Mouse (Mus musculus): ENCODE results near the gene Daglb. TPM values are rescaled to one million over a fixed set of nuclear protein-coding genes. Genes with fewer than 3 reads are reported as not detected.

Gene Daglb
- polyA plus RNA-seq, 1 experiment from 2014 or later = 8.4 TPM

DNA sequence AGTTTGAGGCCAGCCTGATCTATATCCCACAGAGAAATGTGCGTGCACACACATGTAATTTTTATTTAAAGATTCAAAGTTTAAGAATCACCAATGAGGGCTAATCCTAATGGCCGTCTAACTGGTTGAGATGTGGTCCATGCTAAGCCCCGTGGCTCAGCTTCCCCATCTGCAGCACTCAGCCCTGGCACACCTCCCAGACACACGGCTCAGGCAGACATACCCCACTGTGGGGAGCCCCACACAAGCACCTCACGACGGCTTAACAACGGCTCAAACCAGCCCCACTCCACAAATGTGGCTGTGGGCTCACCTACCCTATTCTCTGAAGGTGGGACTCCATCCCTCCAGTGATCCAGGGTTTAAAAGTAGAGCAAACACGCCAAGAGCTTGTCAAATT, 40.7 kb downstream of the Daglb start:
- H3K9ac ChIP-seq (ENCODE audit: low read length) = no peak overlapping the region
- 84% methylated on average over 8 of the region's 8 CpGs for WGBS
- no peak overlapping the region for H3K4me2 ChIP-seq (ENCODE audit: low read depth, low read length)
- H3K4me1 ChIP-seq (replicated peaks; ENCODE audit: control insufficient read depth, insufficient read depth, low read length) = peaks cover 3% of the 10 kb centered on the region; the same call in 1 of the 2 replicates
- H3K4me3 ChIP-seq (ENCODE audit: low read length) = no peak overlapping the region
- no peaks in the 10 kb centered on the region for H3K9me3 ChIP-seq (ENCODE audit: control insufficient read depth, low read length)
- H3K27ac ChIP-seq (ENCODE audit: low read length) = no peak overlapping the region
- ATAC-seq (ENCODE audit: low read depth) = no peak
- no peaks in the 10 kb centered on the region for H3K27me3 ChIP-seq (ENCODE audit: control insufficient read depth, insufficient read depth, low read depth, low read length)
- peaks cover 21% of the 10 kb centered on the region for H3K36me3 ChIP-seq (ENCODE audit: control insufficient read depth, insufficient read depth, low read length)

DNA sequence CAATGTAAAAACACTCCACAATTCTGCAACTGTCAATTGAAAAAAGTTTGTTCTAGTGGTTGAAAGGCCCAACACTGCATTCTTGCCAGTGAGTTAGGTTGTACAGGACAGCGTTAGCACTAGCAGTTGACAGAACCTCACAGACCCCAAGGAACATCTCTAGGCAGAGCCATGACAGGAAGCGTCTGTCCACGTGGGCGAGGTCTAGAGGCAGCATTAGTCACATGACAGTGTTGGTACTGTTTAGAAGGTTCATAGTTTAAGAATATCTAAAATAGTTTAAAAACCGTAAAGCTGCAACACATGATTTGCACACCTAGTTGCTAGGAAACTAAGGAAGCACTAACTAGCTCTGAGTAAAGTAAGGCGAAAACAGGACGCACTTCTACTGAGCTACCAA, 41.2 kb downstream of the Daglb start:
- no peak for ATAC-seq (ENCODE audit: low read depth)
- no peak overlapping the region for H3K4me2 ChIP-seq (ENCODE audit: low read depth, low read length)
- H3K27me3 ChIP-seq (ENCODE audit: control insufficient read depth, insufficient read depth, low read depth, low read length) = no peaks in the 10 kb centered on the region
- H3K27ac ChIP-seq (ENCODE audit: low read length) = no peak overlapping the region
- H3K36me3 ChIP-seq (ENCODE audit: control insufficient read depth, insufficient read depth, low read length) = peaks cover 21% of the 10 kb centered on the region
- H3K9me3 ChIP-seq (ENCODE audit: control insufficient read depth, low read length) = no peaks in the 10 kb centered on the region
- no peak overlapping the region for H3K4me3 ChIP-seq (ENCODE audit: low read length)
- H3K9ac ChIP-seq (ENCODE audit: low read length) = no peak overlapping the region
- H3K4me1 ChIP-seq (replicated peaks; ENCODE audit: control insufficient read depth, insufficient read depth, low read length) = peaks cover 3% of the 10 kb centered on the region; the same call in 1 of the 2 replicates
- WGBS = 74% methylated on average over 7 of the region's 7 CpGs

DNA sequence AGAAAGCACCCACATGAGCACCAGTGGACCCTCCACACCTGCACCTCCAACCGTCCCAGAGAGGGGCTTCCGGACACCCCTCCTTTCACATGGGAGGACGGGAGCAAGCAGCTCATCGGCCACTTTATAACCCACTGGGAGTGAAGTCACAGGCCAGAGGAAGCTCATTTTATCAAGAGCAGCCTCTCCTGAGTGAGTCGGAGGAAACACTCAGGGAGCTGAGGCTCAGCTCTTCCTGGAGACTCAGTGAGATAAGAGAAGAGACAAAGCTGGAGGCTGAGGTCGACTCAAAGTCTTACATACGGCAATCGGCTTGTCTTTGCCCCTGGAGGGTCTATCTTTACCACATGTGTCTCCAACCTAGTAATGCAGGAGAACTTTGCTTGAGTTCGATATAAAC, 44.9 kb downstream of the Daglb start:
- ATAC-seq (ENCODE audit: low read depth) = no peak
- Histone ChIP-seq H3K4me1 (replicated peaks; ENCODE audit: control insufficient read depth, insufficient read depth, low read length) (peaks cover 5% of the 10 kb centered on the region; the same call in 1 of the 2 replicates), H3K4me2 (ENCODE audit: low read depth, low read length) (no peak overlapping the region), H3K36me3 (ENCODE audit: control insufficient read depth, insufficient read depth, low read length) (peaks cover 36% of the 10 kb centered on the region), H3K27me3 (ENCODE audit: control insufficient read depth, insufficient read depth, low read depth, low read length) (no peaks in the 10 kb centered on the region), H3K9ac (ENCODE audit: low read length) (no peak overlapping the region), H3K4me3 (ENCODE audit: low read length) (no peak overlapping the region), H3K9me3 (ENCODE audit: control insufficient read depth, low read length) (no peaks in the 10 kb centered on the region), H3K27ac (ENCODE audit: low read length) (no peak overlapping the region)
- WGBS = 57% methylated on average over 9 of the region's 9 CpGs

DNA sequence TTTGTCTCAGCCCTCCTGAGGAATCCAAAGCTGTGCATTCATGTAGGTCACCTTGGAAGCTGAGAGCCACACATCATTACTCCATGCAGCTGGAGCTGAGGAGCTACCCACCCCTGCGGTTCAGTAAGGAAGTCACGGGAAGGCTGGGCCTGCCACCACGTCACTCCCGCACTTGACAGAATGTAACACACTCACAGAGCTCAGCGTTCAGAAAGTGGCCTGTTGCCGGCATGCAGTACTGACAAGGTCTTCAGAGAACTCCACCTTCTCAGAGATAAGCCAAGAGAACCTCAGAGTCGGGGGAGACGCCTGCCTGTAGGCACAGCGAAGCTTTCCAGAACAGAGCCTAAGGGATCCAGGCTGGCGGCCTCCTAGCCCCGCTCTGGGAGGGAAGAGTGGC, 45.4 kb downstream of the Daglb start:
- no peaks in the 10 kb centered on the region for H3K9me3 ChIP-seq (ENCODE audit: control insufficient read depth, low read length)
- peak; percentile 37; the same call in 1 of the 2 replicates for ATAC-seq (ENCODE audit: low read depth)
- H3K4me1 ChIP-seq (replicated peaks; ENCODE audit: control insufficient read depth, insufficient read depth, low read length) = peaks cover 5% of the 10 kb centered on the region; the same call in 1 of the 2 replicates
- H3K36me3 ChIP-seq (ENCODE audit: control insufficient read depth, insufficient read depth, low read length) = peaks cover 35% of the 10 kb centered on the region
- H3K27me3 ChIP-seq (ENCODE audit: control insufficient read depth, insufficient read depth, low read depth, low read length) = no peaks in the 10 kb centered on the region
- no peak overlapping the region for H3K27ac ChIP-seq (ENCODE audit: low read length)
- 0 out of 2 replicates have a peak overlapping the region, but pooled peaks have one; percentile 12 for H3K9ac ChIP-seq (ENCODE audit: low read length)
- 50% methylated on average over 11 of the region's 11 CpGs for WGBS
- H3K4me2 ChIP-seq (ENCODE audit: low read depth, low read length) = no peak overlapping the region
- no peak overlapping the region for H3K4me3 ChIP-seq (ENCODE audit: low read length)

DNA sequence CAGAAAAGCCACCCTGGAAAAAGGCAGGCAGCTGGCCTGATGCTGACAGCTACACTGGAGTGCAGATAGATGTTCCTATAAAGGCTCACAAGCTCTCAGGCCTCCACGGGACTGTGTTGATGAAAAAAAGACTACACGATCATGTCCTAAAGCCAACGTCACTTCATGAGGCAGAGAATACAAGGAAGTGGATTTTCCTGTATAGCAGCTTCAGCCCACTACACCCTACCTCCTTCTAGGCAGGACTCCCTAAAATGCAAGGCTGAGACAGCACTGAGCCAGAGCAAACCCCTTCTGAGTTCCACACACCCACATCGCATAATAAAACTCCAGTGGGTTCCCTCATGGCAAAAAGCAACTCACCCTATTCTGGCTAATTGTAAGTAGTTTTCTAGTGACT, 47.2 kb downstream of the Daglb start:
- 41% methylated on average over 4 of the region's 4 CpGs for WGBS
- Histone ChIP-seq H3K9me3 (ENCODE audit: control insufficient read depth, low read length) (no peaks in the 10 kb centered on the region), H3K9ac (ENCODE audit: low read length) (no peak overlapping the region), H3K4me1 (replicated peaks; ENCODE audit: control insufficient read depth, insufficient read depth, low read length) (peaks cover 5% of the 10 kb centered on the region; the same call in 1 of the 2 replicates), H3K4me3 (ENCODE audit: low read length) (no peak overlapping the region), H3K36me3 (ENCODE audit: control insufficient read depth, insufficient read depth, low read length) (peaks cover 37% of the 10 kb centered on the region), H3K4me2 (ENCODE audit: low read depth, low read length) (no peak overlapping the region), H3K27ac (ENCODE audit: low read length) (no peak overlapping the region), H3K27me3 (ENCODE audit: control insufficient read depth, insufficient read depth, low read depth, low read length) (no peaks in the 10 kb centered on the region)
- ATAC-seq (ENCODE audit: low read depth) = no peak

DNA sequence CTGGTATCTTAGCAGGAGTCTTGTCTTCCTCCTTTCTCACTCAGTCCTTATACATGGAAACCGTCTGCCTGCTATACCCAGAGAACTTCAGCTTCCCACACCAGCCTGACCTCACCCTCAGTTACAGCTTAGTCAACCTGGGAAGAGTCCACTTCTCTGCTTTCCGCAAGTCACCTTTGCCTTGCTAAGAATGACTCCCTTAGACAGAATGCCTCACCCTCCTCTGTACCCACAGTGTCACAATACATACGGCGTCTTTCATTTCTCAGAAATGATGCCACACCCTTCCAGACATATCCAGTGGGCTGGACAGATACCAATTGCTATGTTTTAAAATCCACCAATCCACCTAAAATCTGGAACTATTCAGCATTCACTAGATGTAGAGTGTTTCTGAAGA, 47.9 kb downstream of the Daglb start:
- Histone ChIP-seq H3K27me3 (ENCODE audit: control insufficient read depth, insufficient read depth, low read depth, low read length) (no peaks in the 10 kb centered on the region), H3K36me3 (ENCODE audit: control insufficient read depth, insufficient read depth, low read length) (peaks cover 35% of the 10 kb centered on the region), H3K4me3 (ENCODE audit: low read length) (no peak overlapping the region), H3K4me1 (replicated peaks; ENCODE audit: control insufficient read depth, insufficient read depth, low read length) (peaks cover 5% of the 10 kb centered on the region; the same call in 1 of the 2 replicates), H3K9ac (ENCODE audit: low read length) (no peak overlapping the region), H3K27ac (ENCODE audit: low read length) (no peak overlapping the region), H3K9me3 (ENCODE audit: control insufficient read depth, low read length) (no peaks in the 10 kb centered on the region), H3K4me2 (ENCODE audit: low read depth, low read length) (no peak overlapping the region)
- no peak for ATAC-seq (ENCODE audit: low read depth)
- WGBS = 79% methylated on average over 4 of the region's 4 CpGs

DNA sequence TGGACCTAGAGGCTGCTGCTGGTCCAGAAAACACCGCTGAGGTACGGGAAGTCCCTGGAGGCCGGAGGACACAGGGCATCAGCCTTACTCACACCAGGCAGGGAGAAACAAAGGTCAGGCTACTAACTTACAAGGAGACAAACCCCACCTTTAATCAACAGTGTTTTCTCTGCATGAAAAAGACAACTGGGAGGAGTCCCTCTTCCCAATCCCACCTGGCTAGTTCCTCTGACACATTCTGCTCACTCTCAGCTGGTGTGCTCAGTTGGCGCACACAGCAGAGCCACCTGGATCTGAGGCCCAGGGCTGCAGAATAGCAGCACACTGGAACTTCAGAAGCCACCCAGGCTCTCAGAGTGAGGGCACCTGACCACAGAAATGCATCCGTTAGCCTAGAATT, 50.5 kb downstream of the Daglb start:
- no peak for ATAC-seq (ENCODE audit: low read depth)
- H3K36me3 ChIP-seq (ENCODE audit: control insufficient read depth, insufficient read depth, low read length) = peaks cover 35% of the 10 kb centered on the region
- H3K4me3 ChIP-seq (ENCODE audit: low read length) = no peak overlapping the region
- no peaks in the 10 kb centered on the region for H3K9me3 ChIP-seq (ENCODE audit: control insufficient read depth, low read length)
- H3K9ac ChIP-seq (ENCODE audit: low read length) = no peak overlapping the region
- WGBS = 93% methylated on average over 5 of the region's 5 CpGs
- no peak overlapping the region for H3K27ac ChIP-seq (ENCODE audit: low read length)
- H3K4me2 ChIP-seq (ENCODE audit: low read depth, low read length) = no peak overlapping the region
- H3K4me1 ChIP-seq (replicated peaks; ENCODE audit: control insufficient read depth, insufficient read depth, low read length) = peaks cover 21% of the 10 kb centered on the region
- H3K27me3 ChIP-seq (ENCODE audit: control insufficient read depth, insufficient read depth, low read depth, low read length) = no peaks in the 10 kb centered on the region

DNA sequence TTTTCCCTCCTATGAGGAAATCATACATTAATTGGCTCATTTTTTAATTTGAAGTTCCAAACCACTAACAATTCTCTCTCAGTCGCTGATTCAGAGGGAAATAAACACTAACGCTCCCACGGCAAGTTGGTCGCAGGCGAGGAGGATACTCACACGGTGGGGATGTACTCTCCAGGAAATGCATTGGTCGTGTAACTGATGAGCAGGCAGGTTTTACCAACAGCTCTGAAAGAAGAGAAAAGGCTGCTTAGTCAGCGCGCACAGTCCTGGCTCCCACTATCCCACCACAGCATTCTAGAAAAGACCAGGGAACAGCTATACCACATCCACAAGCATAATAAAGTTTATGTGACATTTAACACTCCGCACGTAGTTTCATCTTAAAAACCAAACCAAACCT, 52.6 kb downstream of the Daglb start:
- peaks cover 28% of the 10 kb centered on the region for H3K36me3 ChIP-seq (ENCODE audit: control insufficient read depth, insufficient read depth, low read length)
- H3K4me3 ChIP-seq (ENCODE audit: low read length) = no peak overlapping the region
- no peak overlapping the region for H3K4me2 ChIP-seq (ENCODE audit: low read depth, low read length)
- H3K4me1 ChIP-seq (replicated peaks; ENCODE audit: control insufficient read depth, insufficient read depth, low read length) = peaks cover 28% of the 10 kb centered on the region
- H3K27me3 ChIP-seq (ENCODE audit: control insufficient read depth, insufficient read depth, low read depth, low read length) = no peaks in the 10 kb centered on the region
- 83% methylated on average over 11 of the region's 11 CpGs for WGBS
- no peak for ATAC-seq (ENCODE audit: low read depth)
- no peak overlapping the region for H3K27ac ChIP-seq (ENCODE audit: low read length)
- no peak overlapping the region for H3K9ac ChIP-seq (ENCODE audit: low read length)
- H3K9me3 ChIP-seq (ENCODE audit: control insufficient read depth, low read length) = no peaks in the 10 kb centered on the region

DNA sequence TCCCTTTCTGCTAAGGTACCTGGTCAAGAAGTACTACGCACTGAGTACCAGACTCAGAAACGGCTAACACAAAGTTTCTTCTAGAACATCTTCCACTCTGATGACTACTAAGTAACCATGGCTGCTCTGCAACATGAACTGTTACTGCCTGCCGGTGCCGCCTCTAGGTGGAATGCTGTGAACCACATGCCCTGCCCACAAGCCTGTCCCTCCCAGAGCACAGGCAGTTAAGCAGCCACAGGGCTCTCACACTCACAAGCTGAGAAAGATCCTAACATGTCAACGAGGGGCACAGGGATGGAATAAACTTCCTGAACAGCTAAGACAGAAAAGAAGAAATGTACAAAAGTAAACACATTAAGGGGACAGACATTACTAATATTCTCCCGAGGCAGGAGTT, 53.1 kb downstream of the Daglb start:
- 51% methylated on average over 6 of the region's 6 CpGs for WGBS
- no peak overlapping the region for H3K4me3 ChIP-seq (ENCODE audit: low read length)
- no peak for ATAC-seq (ENCODE audit: low read depth)
- H3K9ac ChIP-seq (ENCODE audit: low read length) = no peak overlapping the region
- H3K27ac ChIP-seq (ENCODE audit: low read length) = no peak overlapping the region
- H3K27me3 ChIP-seq (ENCODE audit: control insufficient read depth, insufficient read depth, low read depth, low read length) = no peaks in the 10 kb centered on the region
- peaks cover 28% of the 10 kb centered on the region for H3K36me3 ChIP-seq (ENCODE audit: control insufficient read depth, insufficient read depth, low read length)
- peaks cover 28% of the 10 kb centered on the region for H3K4me1 ChIP-seq (replicated peaks; ENCODE audit: control insufficient read depth, insufficient read depth, low read length)
- H3K4me2 ChIP-seq (ENCODE audit: low read depth, low read length) = no peak overlapping the region
- H3K9me3 ChIP-seq (ENCODE audit: control insufficient read depth, low read length) = no peaks in the 10 kb centered on the region

DNA sequence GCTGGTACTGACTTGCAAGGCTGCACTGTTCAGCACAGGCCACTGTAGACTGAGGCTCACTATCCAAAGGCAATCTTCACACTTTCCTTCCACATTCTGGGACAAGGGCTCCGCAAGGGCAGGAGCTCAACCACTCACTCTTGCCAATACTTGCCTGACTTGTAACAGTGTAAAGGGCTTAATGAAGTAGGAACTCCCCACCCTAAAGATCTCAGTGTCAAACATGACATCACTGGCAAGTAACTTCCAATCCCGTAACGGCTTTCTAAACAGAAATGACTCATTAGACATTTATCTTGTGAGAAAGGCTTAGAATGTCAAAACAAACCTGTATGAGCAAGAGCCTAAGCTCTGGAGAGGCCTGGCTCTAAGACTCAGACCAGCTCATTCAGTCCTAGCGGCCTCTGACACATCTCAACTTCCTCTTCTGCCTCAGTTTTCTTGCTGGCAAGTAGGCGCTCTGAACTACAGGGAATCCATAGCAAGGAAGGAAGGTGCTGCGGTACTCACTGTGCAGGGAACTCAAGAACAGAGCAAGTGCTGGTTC, 53.7 kb downstream of the Daglb start:
- Histone ChIP-seq H3K27ac (ENCODE audit: low read length) (peak overlapping the region; percentile 55; the same call in 1 of the 2 replicates), H3K27me3 (ENCODE audit: control insufficient read depth, insufficient read depth, low read depth, low read length) (no peaks in the 10 kb centered on the region), H3K9me3 (ENCODE audit: control insufficient read depth, low read length) (no peaks in the 10 kb centered on the region), H3K4me2 (ENCODE audit: low read depth, low read length) (no peak overlapping the region), H3K4me3 (ENCODE audit: low read length) (no peak overlapping the region), H3K9ac (ENCODE audit: low read length) (no peak overlapping the region), H3K4me1 (replicated peaks; ENCODE audit: control insufficient read depth, insufficient read depth, low read length) (peaks cover 34% of the 10 kb centered on the region), H3K36me3 (ENCODE audit: control insufficient read depth, insufficient read depth, low read length) (peaks cover 26% of the 10 kb centered on the region)
- WGBS = 44% methylated on average over 6 of the region's 6 CpGs
- peak; percentile 55 for ATAC-seq (ENCODE audit: low read depth)
